Mouse (Mus musculus) C2C12 (cell line): ENCODE data around the gene Ppp6r3. TPM values are rescaled to one million over a fixed set of nuclear protein-coding genes. Genes with fewer than 3 reads are reported as not detected.

ENCODE experiments used
- H3K27me3 ChIP-seq: one replicate; pipeline ENCODE4 v1.6.1; 2011; ENCODE audit not compliant: control insufficient read depth, insufficient read depth, insufficient read length
- H3K36me3 ChIP-seq: one replicate; pipeline ENCODE4 v1.6.1; 2011; ENCODE audit not compliant: control insufficient read depth, insufficient read depth
- H3K4me3 ChIP-seq: one replicate; pipeline ENCODE4 v1.5.1; 2011; ENCODE audit warnings: mild to moderate bottlenecking, control low read depth; ENCODE audit not compliant: poor library complexity, insufficient read depth, severe bottlenecking
- H3K79me2 ChIP-seq: one replicate; pipeline ENCODE4 v1.6.1; 2011; ENCODE audit not compliant: control insufficient read depth, insufficient read depth
- H3K79me3 ChIP-seq: one replicate; pipeline ENCODE4 v1.6.1; 2011; ENCODE audit warnings: low read depth, control low read depth
- H3ac ChIP-seq: one replicate; pipeline ENCODE3; 2011; ENCODE audit warnings: low read depth; ENCODE audit not compliant: control insufficient read depth, insufficient read length
- CEBPB ChIP-seq: IDR thresholded peaks from one replicate; pipeline ENCODE4 v1.6.1; 2011; ENCODE audit warnings: low read depth, mild to moderate bottlenecking, control low read depth, moderate library complexity
- CTCF ChIP-seq: IDR thresholded peaks from one replicate; pipeline ENCODE4 v1.5.1; 2011; ENCODE audit not compliant: control insufficient read depth, insufficient read depth, insufficient read length
- FOSL1 ChIP-seq: IDR thresholded peaks from one replicate; pipeline ENCODE4 v1.8.0; 2011; ENCODE audit warnings: mild to moderate bottlenecking, low read length; ENCODE audit not compliant: poor library complexity, insufficient read depth, severe bottlenecking
- MAX ChIP-seq: IDR thresholded peaks from one replicate; pipeline ENCODE4 v1.6.1; 2011; ENCODE audit warnings: mild to moderate bottlenecking, control low read depth
- MYOD1 ChIP-seq: IDR thresholded peaks from one replicate; pipeline ENCODE4 v1.6.1; 2011; ENCODE audit warnings: low read depth; ENCODE audit not compliant: control insufficient read depth, insufficient read length
- MYOG ChIP-seq: IDR thresholded peaks from one replicate; pipeline ENCODE4 v1.6.1; 2011; ENCODE audit not compliant: control insufficient read depth, insufficient read length; ENCODE audit errors: extremely low read depth
- USF1 ChIP-seq: IDR thresholded peaks from one replicate; pipeline ENCODE4 v1.6.1; 2011; ENCODE audit warnings: low read depth, mild to moderate bottlenecking, control low read depth, moderate library complexity
- polyA plus RNA-seq: library from polyadenylated mRNA; unstranded; fragments of >200 nt; fragmentation: generic; extraction: Trizol; gene quantifications from one replicate; pipeline ENCODE4 v1.2.1, GENCODE M21; 2012; ENCODE audit warnings: missing spikeins

Gene Ppp6r3
- polyA plus RNA-seq, 1 experiment: 18.1 TPM

- Histone ChIP-seq H3K27me3 (no peaks in the 10 kb centered on the region), H3K4me3 (no peak overlapping the region), H3K79me3 (peaks cover 79% of the 10 kb centered on the region), H3ac (no peak overlapping the region), H3K79me2 (peaks cover 100% of the 10 kb centered on the region), H3K36me3 (peaks cover 21% of the 10 kb centered on the region)
- TF ChIP-seq MYOD1 (no peak), USF1 (no peak), MYOG (no peak), MAX (no peak), FOSL1 (no peak), CTCF (no peak), CEBPB (no peak)
Measured at GRCm38 (mm10) chr19:3532717-3533260, 42.8 kb downstream of the Ppp6r3 start.

- TF ChIP-seq USF1 (no peak), FOSL1 (no peak), MAX (no peak), MYOG (no peak), CTCF (no peak), MYOD1 (no peak)
- Histone ChIP-seq H3K4me3 (no peak overlapping the region), H3ac (no peak overlapping the region), H3K79me2 (peaks cover 98% of the 10 kb centered on the region), H3K36me3 (peaks cover 34% of the 10 kb centered on the region), H3K79me3 (peaks cover 60% of the 10 kb centered on the region), H3K27me3 (no peaks in the 10 kb centered on the region)
Measured at GRCm38 (mm10) chr19:3529781-3530180, 45.8 kb downstream of the Ppp6r3 start.

DNA sequence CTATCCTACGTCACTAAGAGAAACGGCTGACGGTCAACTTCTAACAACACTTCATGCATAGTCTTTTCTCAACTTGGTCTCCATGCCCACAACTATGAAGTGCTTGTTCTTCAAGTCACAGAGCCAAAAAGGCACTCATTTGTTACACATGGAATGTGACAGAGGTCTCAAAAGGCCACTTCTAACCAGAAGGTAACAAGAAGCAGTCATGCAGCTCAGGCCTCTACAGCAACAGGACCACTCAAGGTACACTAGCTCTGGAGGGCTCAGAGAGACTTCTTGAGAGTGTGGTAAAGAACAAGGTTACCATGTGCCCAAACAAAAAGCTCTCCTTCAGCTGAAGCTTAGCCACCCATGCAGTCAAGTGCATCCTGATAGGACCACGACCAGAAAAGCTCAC lies 46.9 kb downstream of the Ppp6r3 start:
- H3K79me3 ChIP-seq: peaks cover 49% of the 10 kb centered on the region
- H3K27me3 ChIP-seq: no peaks in the 10 kb centered on the region
- H3ac ChIP-seq: no peak overlapping the region
- peaks cover 29% of the 10 kb centered on the region for H3K36me3 ChIP-seq
- no peak overlapping the region for H3K4me3 ChIP-seq
- TF ChIP-seq CTCF (no peak), MAX (no peak), MYOD1 (no peak), CEBPB (no peak), USF1 (no peak), MYOG (no peak), FOSL1 (no peak)
- H3K79me2 ChIP-seq: peaks cover 96% of the 10 kb centered on the region

DNA sequence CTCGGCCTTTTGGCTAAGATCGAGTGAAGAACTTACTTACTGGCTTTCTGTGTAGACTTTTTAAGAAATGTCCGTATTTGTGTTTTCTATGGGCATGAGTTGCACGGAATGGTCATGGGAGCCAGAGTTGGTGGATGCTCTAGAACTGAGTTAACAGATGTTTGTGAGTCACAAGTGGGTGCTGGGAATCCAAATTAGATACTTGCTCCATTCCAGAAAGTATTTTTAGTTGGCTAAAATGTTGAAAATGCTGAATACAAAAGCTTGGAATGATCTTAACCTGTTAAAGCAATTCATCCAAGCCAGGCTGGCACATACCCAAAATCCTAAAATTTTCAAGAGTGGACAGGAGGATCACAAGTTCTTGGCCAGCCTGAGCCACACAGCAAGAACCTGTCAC lies 48.0 kb downstream of the Ppp6r3 start:
- H3K36me3 ChIP-seq: peaks cover 27% of the 10 kb centered on the region
- TF ChIP-seq MYOD1: no peak
- no peak for TF ChIP-seq MYOG
- no peak for TF ChIP-seq CEBPB
- TF ChIP-seq CTCF: no peak
- no peak for TF ChIP-seq MAX
- no peak for TF ChIP-seq USF1
- H3ac ChIP-seq: no peak overlapping the region
- peaks cover 92% of the 10 kb centered on the region for H3K79me2 ChIP-seq
- peaks cover 41% of the 10 kb centered on the region for H3K79me3 ChIP-seq
- H3K27me3 ChIP-seq: no peaks in the 10 kb centered on the region
- H3K4me3 ChIP-seq: no peak overlapping the region

GRCm38 (mm10) chr19:3519471-3520169 lies 55.9 kb downstream of the Ppp6r3 start:
- TF ChIP-seq USF1 (no peak), MYOG (no peak), MYOD1 (no peak), CTCF (no peak), MAX (no peak), FOSL1 (no peak), CEBPB (no peak)

GRCm38 (mm10) chr19:3497216-3497615 lies 78.3 kb downstream of the Ppp6r3 start:
- H3K36me3 ChIP-seq: peaks cover 59% of the 10 kb centered on the region

More at GRCm38 (mm10) chr19:3519471-3520169, 55.9 kb downstream of the Ppp6r3 start:
- H3K79me3 ChIP-seq: peaks cover 5% of the 10 kb centered on the region
- no peaks in the 10 kb centered on the region for H3K27me3 ChIP-seq
- no peak overlapping the region for H3K4me3 ChIP-seq
- peaks cover 33% of the 10 kb centered on the region for H3K79me2 ChIP-seq
- H3ac ChIP-seq: no peak overlapping the region
- peaks cover 53% of the 10 kb centered on the region for H3K36me3 ChIP-seq

More at GRCm38 (mm10) chr19:3497216-3497615, 78.3 kb downstream of the Ppp6r3 start:
- H3K79me2 ChIP-seq: no peaks in the 10 kb centered on the region
- H3K4me3 ChIP-seq: no peak overlapping the region
- H3ac ChIP-seq: no peak overlapping the region
- H3K79me3 ChIP-seq: no peaks in the 10 kb centered on the region
- TF ChIP-seq FOSL1: no peak
- TF ChIP-seq MYOD1: no peak
- no peak for TF ChIP-seq MAX
- no peak for TF ChIP-seq USF1
- TF ChIP-seq CEBPB: no peak
- no peak for TF ChIP-seq MYOG
- no peak for TF ChIP-seq CTCF
- H3K27me3 ChIP-seq: no peaks in the 10 kb centered on the region
